Mouse (Mus musculus) heart, embryonic 10.5 days (tissue): ENCODE measurements around the gene Snx5. TPM values are rescaled to one million over a fixed set of nuclear protein-coding genes. Genes with fewer than 3 reads are reported as not detected.

Experiments used
- DNase-seq: peaks from one replicate; pipeline ENCODE4 v3.0.0-alpha.2; 2017; ENCODE audit warnings: low spot score
- H3K27ac ChIP-seq: fragments of 300-500 bp; sonication (generic); 2 replicates; pipeline ENCODE4 v1.5.1; 2016; ENCODE audit warnings: mild to moderate bottlenecking
- H3K27me3 ChIP-seq: fragments of 300-500 bp; sonication (generic); 2 replicates; pipeline ENCODE4 v1.6.1; 2016; ENCODE audit warnings: mild to moderate bottlenecking; ENCODE audit not compliant: poor library complexity, insufficient read depth, severe bottlenecking
- H3K36me3 ChIP-seq: fragments of 300-500 bp; sonication (generic); 2 replicates; pipeline ENCODE4 v1.6.1; 2016; ENCODE audit warnings: mild to moderate bottlenecking, moderate library complexity
- H3K4me1 ChIP-seq: fragments of 300-500 bp; sonication (generic); 2 replicates; pipeline ENCODE4 v1.6.1; 2016; ENCODE audit warnings: mild to moderate bottlenecking
- H3K4me3 ChIP-seq: fragments of 300-500 bp; sonication (generic); 2 replicates; pipeline ENCODE4 v1.5.1; 2016; ENCODE audit warnings: mild to moderate bottlenecking, moderate library complexity
- H3K9me3 ChIP-seq: fragments of 300-500 bp; sonication (generic); 2 replicates; pipeline ENCODE4 v1.6.1; 2016; ENCODE audit warnings: mild to moderate bottlenecking, moderate library complexity
- WGBS: fragments of 180-500 bp; shearing (Covaris S2); methylation state at CpG from one replicate; pipeline ENCODE4 v1.1.7; 2016; 5-methylcytosine and 5-hydroxymethylcytosine counted together
- polyA plus RNA-seq: library from polyadenylated mRNA; unstranded; fragments of >200 nt; fragmentation: Nextera tagmentation; extraction: Ambion mirVana; gene quantifications from 2 replicates; pipeline ENCODE4 v1.2.1, GENCODE M21; 2016

Gene Snx5
- polyA plus RNA-seq, 1 experiment from 2014 or later: 128 TPM

GRCm38 (mm10) chr2:144280568-144280967 is 9.9 kb upstream of the Snx5 start:
- H3K4me3 ChIP-seq: no peak overlapping the region
- no peaks in the 10 kb centered on the region for H3K27me3 ChIP-seq
- H3K9me3 ChIP-seq: no peaks in the 10 kb centered on the region
- 86% methylated on average over 3 of the region's 3 CpGs for WGBS
- peaks cover 35% of the 10 kb centered on the region for H3K36me3 ChIP-seq
- H3K4me1 ChIP-seq: peaks cover 4% of the 10 kb centered on the region; the same call in 1 of the 2 replicates
- DNase-seq: no peak
- no peak overlapping the region for H3K27ac ChIP-seq

GRCm38 (mm10) chr2:144279742-144280141 is 9.0 kb upstream of the Snx5 start:
- no peak overlapping the region for H3K27ac ChIP-seq
- H3K27me3 ChIP-seq: no peaks in the 10 kb centered on the region
- no peak for DNase-seq
- H3K4me3 ChIP-seq: no peak overlapping the region
- H3K4me1 ChIP-seq: peaks cover 3% of the 10 kb centered on the region
- peaks cover 35% of the 10 kb centered on the region for H3K36me3 ChIP-seq
- WGBS: 81% methylated on average over 5 of the region's 5 CpGs
- H3K9me3 ChIP-seq: no peaks in the 10 kb centered on the region

GRCm38 (mm10) chr2:144276885-144277284 is 6.2 kb upstream of the Snx5 start:
- Histone ChIP-seq H3K36me3 (peaks cover 40% of the 10 kb centered on the region), H3K4me3 (no peak overlapping the region), H3K4me1 (peaks cover 14% of the 10 kb centered on the region), H3K9me3 (no peaks in the 10 kb centered on the region), H3K27me3 (no peaks in the 10 kb centered on the region), H3K27ac (no peak overlapping the region)
- no peak for DNase-seq
- WGBS: 63% methylated on average over 3 of the region's 3 CpGs

GRCm38 (mm10) chr2:144274741-144275140 is 4.0 kb upstream of the Snx5 start:
- H3K9me3 ChIP-seq: no peaks in the 10 kb centered on the region
- 40% methylated on average over 8 of the region's 8 CpGs for WGBS
- peaks cover 32% of the 10 kb centered on the region for H3K36me3 ChIP-seq
- H3K4me1 ChIP-seq: peaks cover 20% of the 10 kb centered on the region
- peak overlapping the region; percentile 56 for H3K27ac ChIP-seq
- DNase-seq: no peak
- H3K27me3 ChIP-seq: no peaks in the 10 kb centered on the region
- no peak overlapping the region for H3K4me3 ChIP-seq

- Histone ChIP-seq H3K27me3 (no peaks in the 10 kb centered on the region), H3K27ac (no peak overlapping the region), H3K4me1 (peaks cover 33% of the 10 kb centered on the region), H3K36me3 (peaks cover 18% of the 10 kb centered on the region), H3K4me3 (no peak overlapping the region), H3K9me3 (no peaks in the 10 kb centered on the region)
- DNase-seq: no peak
- 88% methylated on average over 12 of the region's 12 CpGs for WGBS
These were observed 1.4 kb upstream of the Snx5 start for GRCm38 (mm10) chr2:144272088-144272487.

GRCm38 (mm10) chr2:144269679-144270475 is 829 bp downstream of the Snx5 start:
- Histone ChIP-seq H3K36me3 (peaks cover 19% of the 10 kb centered on the region), H3K4me1 (peaks cover 37% of the 10 kb centered on the region)
- WGBS: under 1% methylated on average over 33 of the region's 33 CpGs

GRCm38 (mm10) chr2:144269306-144269650 is 1.4 kb downstream of the Snx5 start:
- under 1% methylated on average over 11 of the region's 11 CpGs for WGBS
- Histone ChIP-seq H3K27ac (peak overlapping the region; percentile 99), H3K4me1 (peaks cover 31% of the 10 kb centered on the region), H3K4me3 (peak overlapping the region; percentile 93), H3K36me3 (peaks cover 25% of the 10 kb centered on the region), H3K9me3 (no peaks in the 10 kb centered on the region), H3K27me3 (no peaks in the 10 kb centered on the region)
- DNase-seq: no peak

More at GRCm38 (mm10) chr2:144269679-144270475, 829 bp downstream of the Snx5 start:
- H3K4me3 ChIP-seq: peak overlapping the region; percentile 93
- no peaks in the 10 kb centered on the region for H3K9me3 ChIP-seq
- H3K27me3 ChIP-seq: no peaks in the 10 kb centered on the region
- H3K27ac ChIP-seq: peak overlapping the region; percentile 99
- DNase-seq: no peak

- H3K27ac ChIP-seq: peak overlapping the region; percentile 99
- peaks cover 26% of the 10 kb centered on the region for H3K4me1 ChIP-seq
- no peaks in the 10 kb centered on the region for H3K27me3 ChIP-seq
- peak overlapping the region; percentile 93 for H3K4me3 ChIP-seq
- peaks cover 30% of the 10 kb centered on the region for H3K36me3 ChIP-seq
- no peaks in the 10 kb centered on the region for H3K9me3 ChIP-seq
- no peak for DNase-seq
- WGBS: 9% methylated on average over 6 of the region's 6 CpGs
These were observed 2.0 kb downstream of the Snx5 start for GRCm38 (mm10) chr2:144268446-144269305.

GRCm38 (mm10) chr2:144267731-144268015 is 3.0 kb downstream of the Snx5 start:
- no peak for DNase-seq
- Histone ChIP-seq H3K27ac (no peak overlapping the region), H3K27me3 (no peaks in the 10 kb centered on the region), H3K9me3 (no peaks in the 10 kb centered on the region), H3K4me1 (peaks cover 30% of the 10 kb centered on the region), H3K4me3 (peak overlapping the region; percentile 93), H3K36me3 (peaks cover 35% of the 10 kb centered on the region)
- 40% methylated on average over 1 of the region's 1 CpGs for WGBS

GRCm38 (mm10) chr2:144267004-144267730 is 3.5 kb downstream of the Snx5 start:
- Histone ChIP-seq H3K4me1 (peaks cover 30% of the 10 kb centered on the region), H3K27me3 (no peaks in the 10 kb centered on the region), H3K4me3 (peak overlapping the region; percentile 93), H3K36me3 (peaks cover 37% of the 10 kb centered on the region), H3K27ac (no peak overlapping the region), H3K9me3 (no peaks in the 10 kb centered on the region)
- no peak for DNase-seq
- WGBS: 47% methylated on average over 5 of the region's 5 CpGs

- no peak overlapping the region for H3K27ac ChIP-seq
- no peaks in the 10 kb centered on the region for H3K27me3 ChIP-seq
- DNase-seq: no peak
- 0 out of 2 replicates have a peak overlapping the region, but pooled peaks have one; percentile 15 for H3K4me3 ChIP-seq
- WGBS: 55% methylated on average over 4 of the region's 4 CpGs
- H3K4me1 ChIP-seq: peaks cover 27% of the 10 kb centered on the region
- H3K9me3 ChIP-seq: no peaks in the 10 kb centered on the region
- H3K36me3 ChIP-seq: peaks cover 47% of the 10 kb centered on the region
These were observed 4.6 kb downstream of the Snx5 start for GRCm38 (mm10) chr2:144265916-144266683.

- Histone ChIP-seq H3K4me1 (peaks cover 24% of the 10 kb centered on the region), H3K27ac (no peak overlapping the region), H3K36me3 (peaks cover 57% of the 10 kb centered on the region)
These were observed 5.6 kb downstream of the Snx5 start for GRCm38 (mm10) chr2:144265120-144265488.

More at GRCm38 (mm10) chr2:144265120-144265488, 5.6 kb downstream of the Snx5 start:
- no peak overlapping the region for H3K4me3 ChIP-seq
- WGBS: 76% methylated on average over 3 of the region's 3 CpGs
- H3K27me3 ChIP-seq: no peaks in the 10 kb centered on the region
- no peak for DNase-seq
- no peaks in the 10 kb centered on the region for H3K9me3 ChIP-seq
